Mouse (Mus musculus) left cerebral cortex, adult 2 months (tissue): ENCODE data around the gene Gcgr. TPM values are rescaled to one million over a fixed set of nuclear protein-coding genes. Genes with fewer than 3 reads are reported as not detected.
A peak's percentile ranks its signal among the peaks of the same experiment; 100 is the strongest.
"Not testable (repeated sequence)": the region's sequence is repeated elsewhere in the genome, so short reads cannot be mapped to it uniquely, and the experiment has no call there.

ENCODE experiments used
- DNase-seq, 2 experiments: peaks; one replicate each; pipeline ENCODE4 v3.0.0; 2021 to 2022; ENCODE audit warnings: low spot score in 2 of 2, mixed read lengths in 1 of 2; ENCODE audit errors: extremely low spot score in 1 of 2
- H3K27ac ChIP-seq: fragments of 200-600 bp; 2 replicates; pipeline ENCODE4 v1.8.1; 2022
- H3K4me3 ChIP-seq: fragments of 200-600 bp; 2 replicates; pipeline ENCODE4 v1.8.1; 2022
- CTCF ChIP-seq: fragments of 200-600 bp; IDR thresholded peaks from 2 replicates; pipeline ENCODE4 v1.8.1; 2022; ENCODE audit warnings: antibody characterized with exemption, mild to moderate bottlenecking, moderate library complexity
- intact Hi-C: fragments of 180-260 bp; cut with DNase I; formaldehyde crosslinking; loops from one replicate; pipeline ENCODE4 v1.15.1; 2025
- total RNA-seq, 2 experiments: library from RNA; stranded (reverse); gene quantifications; 2 replicates each; pipeline ENCODE4 v1.2.3; 2021

The Gcgr gene
- total RNA-seq, 2 experiments from 2014 or later, result not detected

DNA sequence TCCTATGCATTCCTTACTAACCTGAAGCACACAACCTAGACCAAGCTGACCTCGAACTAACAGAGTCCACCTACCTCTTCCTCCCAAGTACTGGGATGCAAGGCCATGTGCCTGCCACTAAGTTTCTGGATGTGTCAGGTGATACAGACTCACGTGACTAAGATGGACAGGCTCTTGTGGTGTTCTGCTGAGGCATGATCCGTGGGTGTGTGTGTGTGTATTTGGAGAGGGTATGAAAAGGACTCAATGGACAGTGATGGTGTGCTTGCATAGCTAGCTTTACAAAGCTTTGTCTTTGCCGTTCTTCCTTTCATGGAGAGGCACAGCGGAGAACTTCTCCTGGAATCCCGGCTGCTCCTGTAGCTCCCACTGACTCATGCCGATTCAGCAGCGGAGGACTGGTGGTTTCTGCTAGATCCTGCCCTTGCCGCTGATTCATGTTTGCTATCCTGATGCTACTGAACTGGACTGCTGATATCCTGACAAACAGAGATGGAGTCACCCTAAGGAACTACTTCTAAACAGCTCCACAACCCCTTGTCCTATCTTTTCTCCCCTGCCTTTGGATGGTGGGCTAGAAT is 22.1 kb upstream of the Gcgr start:
- H3K27ac ChIP-seq, result no peak overlapping the region
- no peak for DNase-seq
- intact Hi-C loops, result no loop called here
- no peak overlapping the region for H3K4me3 ChIP-seq
- TF ChIP-seq CTCF, result no peak

DNA sequence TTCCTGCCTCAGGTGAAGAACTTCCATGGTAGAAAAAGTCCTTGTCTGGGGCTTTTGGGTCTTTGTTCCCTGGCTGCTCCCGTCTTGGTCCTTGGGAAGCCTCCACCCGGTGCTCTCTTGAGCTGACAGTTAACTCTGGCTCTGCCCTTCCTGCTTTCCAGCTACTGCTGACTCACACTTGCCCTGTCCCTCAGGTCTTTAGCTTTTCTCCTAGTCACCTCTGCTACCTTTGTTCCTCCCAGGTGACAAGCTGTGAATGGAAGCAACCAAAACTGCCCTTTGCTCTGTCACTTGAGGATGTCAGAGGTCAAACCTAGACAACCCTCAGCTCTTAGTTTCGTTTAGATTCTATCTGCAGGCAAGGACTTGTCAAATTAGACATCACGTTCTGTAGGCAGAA is 20.6 kb upstream of the Gcgr start:
- Histone ChIP-seq H3K4me3 (no peak overlapping the region), H3K27ac (no peak overlapping the region)
- no peak for TF ChIP-seq CTCF
- no peak for DNase-seq
- intact Hi-C loops, result no loop called here

DNA sequence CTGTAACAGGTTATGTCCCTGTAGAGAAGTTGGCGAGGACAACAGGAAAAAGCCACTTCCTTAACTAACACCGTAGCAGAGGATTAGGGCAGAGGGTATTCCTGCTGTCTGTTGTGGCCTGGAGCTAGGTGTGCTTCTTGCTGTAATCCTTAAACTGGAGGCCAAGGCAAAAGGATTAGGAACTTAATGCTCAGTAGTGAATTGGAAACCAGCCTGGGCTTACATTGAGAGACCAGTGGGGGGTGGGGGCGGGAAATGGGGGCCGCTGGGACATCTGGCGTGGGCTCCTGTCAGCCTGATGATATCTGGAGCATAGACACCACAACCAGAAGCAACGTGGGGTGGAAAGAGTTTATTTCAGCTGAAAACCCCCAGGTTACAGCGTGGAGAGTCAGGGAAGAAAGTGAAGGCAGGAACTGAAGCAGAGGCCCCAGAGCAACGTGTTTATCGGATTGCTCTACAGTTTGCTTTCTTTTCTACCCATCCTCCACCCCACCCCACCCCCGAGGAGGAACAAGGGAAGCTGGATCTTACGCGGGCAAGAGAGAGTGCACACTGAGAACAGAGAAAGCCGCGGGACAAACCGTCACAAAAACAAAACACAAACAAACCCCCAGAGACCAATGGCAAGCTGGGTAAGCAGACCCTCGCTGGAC is 20.0 kb upstream of the Gcgr start:
- H3K4me3 ChIP-seq, result no peak overlapping the region
- intact Hi-C loops, result no loop called here
- DNase-seq, result no peak
- TF ChIP-seq CTCF, result no peak
- no peak overlapping the region for H3K27ac ChIP-seq

DNA sequence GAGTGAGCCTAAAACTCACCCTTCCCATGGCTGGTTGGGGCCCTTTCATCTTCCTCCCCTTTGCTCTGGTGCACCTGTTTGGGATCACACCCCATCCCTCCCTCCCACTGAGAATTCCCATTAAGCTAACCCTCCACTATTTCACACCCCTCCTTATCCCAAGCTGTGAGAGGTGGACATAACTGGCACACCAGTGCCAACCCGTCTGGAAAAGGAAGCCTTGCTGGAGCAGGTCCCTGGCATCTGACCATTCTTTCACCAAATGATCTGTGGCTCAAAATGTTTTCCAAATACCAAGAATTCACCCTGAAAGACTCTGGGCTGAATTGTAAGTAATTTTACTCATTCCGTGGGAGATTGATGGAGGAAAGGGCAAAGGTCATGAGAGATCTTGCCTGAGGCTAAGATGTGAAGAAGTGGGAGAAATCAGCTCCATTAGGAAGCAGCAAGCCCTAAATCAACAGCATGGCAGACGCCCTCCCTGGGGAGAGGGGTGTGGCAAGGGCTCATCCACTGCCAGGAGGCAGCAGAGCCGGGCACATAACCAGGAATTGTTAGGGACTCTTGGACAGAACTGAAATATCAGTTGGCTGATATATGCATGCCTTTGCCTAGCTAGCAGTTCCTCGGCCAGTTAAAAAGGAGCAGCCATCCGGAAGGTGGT is 17.6 kb upstream of the Gcgr start:
- intact Hi-C loops, result no loop called here
- Histone ChIP-seq H3K27ac (no peak overlapping the region), H3K4me3 (no peak overlapping the region)
- DNase-seq, result no peak
- TF ChIP-seq CTCF, result no peak

DNA sequence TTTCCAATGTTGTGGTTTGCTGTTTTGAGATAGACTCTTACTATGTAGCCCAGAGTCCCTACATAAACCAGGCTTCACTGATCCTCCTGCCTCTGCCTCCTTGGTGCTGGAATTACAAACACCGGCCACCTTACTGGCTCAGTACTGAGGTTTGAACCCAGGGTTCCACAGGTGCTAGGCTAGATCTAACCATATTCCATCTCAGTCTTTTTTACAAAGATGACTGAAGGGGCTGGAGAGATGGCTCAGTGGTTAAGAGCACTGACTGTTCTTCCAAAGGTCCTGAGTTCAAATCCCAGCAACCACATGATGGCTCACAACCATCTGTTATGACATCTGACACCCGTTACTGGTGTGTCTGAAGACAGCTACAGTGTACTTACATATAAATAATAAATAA is 16.2 kb upstream of the Gcgr start:
- H3K4me3 ChIP-seq, intact Hi-C loops: not testable (repeated sequence)

DNA sequence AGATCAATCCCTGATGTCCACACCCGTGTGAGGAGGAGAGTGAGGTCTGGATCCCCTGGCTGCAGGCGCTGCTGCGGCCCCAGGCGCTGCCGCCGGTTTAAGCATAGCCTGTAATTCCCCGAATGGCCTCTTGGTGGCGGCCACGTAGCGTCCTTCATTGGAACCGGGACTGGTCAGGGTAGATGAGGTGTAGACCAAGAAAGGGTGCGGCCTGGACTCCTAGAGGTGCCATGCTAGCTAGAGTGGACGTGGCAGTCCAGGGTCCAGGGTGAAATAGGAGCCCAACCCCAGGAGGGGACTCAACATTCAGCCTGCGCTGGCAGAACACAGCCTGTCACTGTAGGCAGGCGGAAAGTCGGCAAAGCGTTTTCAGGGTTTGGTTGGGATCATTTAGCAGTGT is 14.9 kb upstream of the Gcgr start:
- H3K27ac ChIP-seq, result no peak overlapping the region
- TF ChIP-seq CTCF, result peak; percentile 99
- intact Hi-C loops, result loop anchor here (2.0 to 5.0 kb wide), 2 partner anchors 65 to 262 kb away; partner anchors contain the start of gene Arhgdia
- peak; percentile 80 to 92 for DNase-seq
- no peak overlapping the region for H3K4me3 ChIP-seq

More for the DNA sequence above, 16.2 kb upstream of the Gcgr start:
- not testable (repeated sequence) for H3K27ac ChIP-seq, DNase-seq

DNA sequence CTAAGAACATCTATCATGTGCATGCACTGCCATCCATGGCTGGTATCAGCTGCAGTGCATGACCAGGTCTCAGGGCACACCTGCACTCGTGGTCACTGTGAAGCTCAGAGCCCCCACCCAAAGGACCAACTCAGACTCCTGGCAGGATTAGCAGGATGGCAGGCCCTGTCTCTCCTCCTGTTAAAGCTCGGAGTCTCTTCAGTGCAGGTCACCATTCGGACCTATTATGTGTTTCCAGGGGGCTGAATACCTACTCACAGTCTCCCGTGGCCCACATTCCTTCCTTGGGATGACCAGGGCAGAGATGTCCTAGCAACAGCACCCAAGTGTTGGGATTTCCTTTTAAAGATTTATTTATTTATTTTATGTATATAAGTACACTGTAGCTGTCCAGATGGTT is 13.4 kb upstream of the Gcgr start:
- no peak overlapping the region for H3K27ac ChIP-seq
- intact Hi-C loops, result loop anchor here (2.0 to 5.0 kb wide), 2 partner anchors 64 to 260 kb away; partner anchors contain the start of gene Arhgdia
- H3K4me3 ChIP-seq, result no peak overlapping the region
- TF ChIP-seq CTCF, result no peak
- no peak for DNase-seq

DNA sequence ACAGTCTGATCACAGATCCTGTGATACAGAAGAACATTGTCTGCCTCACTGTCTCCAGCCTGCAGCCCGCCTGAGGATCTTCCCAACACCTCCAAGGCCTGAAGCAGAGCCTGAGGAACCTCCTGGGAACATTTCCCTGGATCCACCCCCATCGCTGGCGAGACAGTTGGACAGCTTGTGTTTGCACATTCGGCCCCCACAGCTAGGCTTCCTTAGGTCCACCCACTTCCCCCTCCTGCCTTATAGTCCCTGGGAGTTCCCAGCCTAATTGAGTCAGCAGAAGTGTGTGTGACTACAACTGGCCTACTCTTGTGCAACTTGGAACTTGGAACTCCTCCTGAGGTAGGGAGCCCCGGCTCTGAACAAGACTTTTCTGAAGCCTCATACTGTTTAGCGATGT is 12.5 kb upstream of the Gcgr start:
- Histone ChIP-seq H3K27ac (no peak overlapping the region), H3K4me3 (no peak overlapping the region)
- intact Hi-C loops, result loop anchor here (2.0 to 5.0 kb wide), 3 partner anchors 31 to 259 kb away; partner anchors contain the start of genes Mcrip1 and P4hb
- peak; percentile 72 to 81 for DNase-seq
- no peak for TF ChIP-seq CTCF

DNA sequence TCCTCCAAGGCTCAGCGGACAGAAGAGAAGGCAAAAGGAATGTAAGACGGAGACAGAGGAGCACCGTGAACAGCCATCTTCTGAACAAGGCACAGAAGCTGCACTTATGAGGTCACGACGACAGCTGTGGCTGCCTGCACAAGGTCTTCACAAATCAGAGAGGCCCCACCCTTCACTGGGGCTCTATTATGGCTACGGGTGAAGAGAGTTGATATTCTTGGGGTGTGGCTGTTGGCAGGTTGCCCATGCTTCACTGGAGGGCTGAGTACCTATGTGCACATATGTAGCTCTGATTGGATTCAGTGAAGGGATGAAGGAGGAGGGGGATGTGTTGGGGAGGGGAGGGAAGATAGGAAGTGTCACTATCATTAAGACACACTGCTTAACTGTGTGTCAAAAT is 11.9 kb upstream of the Gcgr start:
- no peak overlapping the region for H3K27ac ChIP-seq
- H3K4me3 ChIP-seq, result no peak overlapping the region
- TF ChIP-seq CTCF, result no peak
- intact Hi-C loops, result loop anchor here (2.0 to 5.0 kb wide), 3 partner anchors 30 to 259 kb away; partner anchors contain the start of genes Mcrip1 and P4hb
- no peak for DNase-seq

DNA sequence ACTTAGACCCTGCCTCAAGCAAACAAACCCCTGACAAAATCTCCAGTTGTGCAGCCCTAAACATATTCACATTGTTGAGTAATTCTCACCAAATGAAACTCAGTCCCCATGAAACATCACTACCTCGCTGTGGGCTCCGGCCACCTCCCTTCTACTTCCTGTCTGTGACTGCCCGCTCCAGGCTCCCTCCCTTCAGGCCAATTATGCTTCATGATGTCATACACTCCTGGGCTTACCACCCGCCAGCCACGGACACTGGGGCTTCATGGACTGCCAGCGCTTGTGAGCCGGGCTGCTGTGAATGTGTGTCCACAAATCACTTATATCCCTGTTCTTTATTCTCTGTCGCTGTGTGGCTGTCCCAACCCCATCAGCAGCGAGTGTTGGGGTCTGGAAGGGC is 10.8 kb upstream of the Gcgr start:
- no peak overlapping the region for H3K4me3 ChIP-seq
- no peak for TF ChIP-seq CTCF
- intact Hi-C loops, result loop anchor here (2.0 to 5.0 kb wide), 3 partner anchors 29 to 258 kb away; partner anchors contain the start of genes Mcrip1 and P4hb
- H3K27ac ChIP-seq, result no peak overlapping the region
- DNase-seq, result no peak

DNA sequence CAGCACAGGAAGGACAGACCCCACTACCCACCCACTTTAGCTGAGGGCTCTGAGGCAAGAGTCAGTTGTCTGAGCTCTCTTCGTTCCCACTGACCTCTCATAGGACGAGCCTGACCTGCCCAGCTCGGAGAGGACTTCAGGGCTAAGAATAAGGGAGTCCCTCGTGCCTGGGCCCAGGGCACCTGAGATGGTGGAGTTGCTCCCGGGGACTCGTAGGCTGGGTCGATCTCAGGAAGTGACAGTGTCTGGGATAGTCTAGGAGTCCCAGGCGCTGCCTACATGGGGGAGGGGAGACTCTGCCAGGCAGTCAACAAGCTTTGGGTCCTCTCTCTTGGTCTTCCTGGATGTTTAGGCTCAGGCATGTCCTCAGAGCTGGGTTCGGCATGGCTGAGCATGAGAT is 10.0 kb upstream of the Gcgr start:
- no peak for DNase-seq
- intact Hi-C loops, result no loop called here
- Histone ChIP-seq H3K27ac (no peak overlapping the region), H3K4me3 (no peak overlapping the region)
- no peak for TF ChIP-seq CTCF

DNA sequence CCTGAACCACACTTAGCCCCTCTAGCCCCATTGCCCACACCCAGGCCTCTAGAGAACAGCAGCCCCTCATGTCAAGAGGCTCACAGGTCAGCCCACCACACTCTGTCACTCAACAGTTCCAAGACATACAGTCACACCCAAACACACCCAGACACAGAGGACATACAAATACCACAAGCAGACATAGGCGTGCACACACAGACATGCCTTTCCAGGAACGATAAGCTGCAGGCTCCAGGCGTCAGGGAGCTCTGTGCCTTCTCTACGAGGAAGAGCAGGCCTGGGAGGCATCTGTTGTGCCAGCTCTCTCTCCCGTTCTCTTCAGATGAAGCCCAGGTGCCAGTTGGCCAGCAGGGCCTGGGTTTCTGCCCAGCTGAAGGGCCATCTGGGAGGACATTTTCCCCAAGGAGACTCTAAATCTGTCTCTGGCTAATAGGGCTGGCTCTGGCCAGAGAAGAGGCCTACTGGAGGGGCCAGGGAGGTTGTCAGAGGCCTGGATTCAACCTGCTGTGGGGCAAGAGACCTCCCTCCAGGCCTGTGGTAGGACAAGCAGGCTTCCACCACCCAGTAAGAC is 9.4 kb upstream of the Gcgr start:
- intact Hi-C loops, result no loop called here
- DNase-seq, result no peak
- Histone ChIP-seq H3K4me3 (no peak overlapping the region), H3K27ac (no peak overlapping the region)
- TF ChIP-seq CTCF, result no peak
